Mouse (Mus musculus) thymus, postnatal 4 days (tissue): ENCODE results near the gene 2700097O09Rik.
"Not testable (repeated sequence)": the region's sequence is repeated elsewhere in the genome, so short reads cannot be mapped to it uniquely, and the experiment has no call there.

Source experiments
- DNase-seq: peaks from one replicate; pipeline ENCODE4 v3.0.0; 2021

Gene 2700097O09Rik

DNA sequence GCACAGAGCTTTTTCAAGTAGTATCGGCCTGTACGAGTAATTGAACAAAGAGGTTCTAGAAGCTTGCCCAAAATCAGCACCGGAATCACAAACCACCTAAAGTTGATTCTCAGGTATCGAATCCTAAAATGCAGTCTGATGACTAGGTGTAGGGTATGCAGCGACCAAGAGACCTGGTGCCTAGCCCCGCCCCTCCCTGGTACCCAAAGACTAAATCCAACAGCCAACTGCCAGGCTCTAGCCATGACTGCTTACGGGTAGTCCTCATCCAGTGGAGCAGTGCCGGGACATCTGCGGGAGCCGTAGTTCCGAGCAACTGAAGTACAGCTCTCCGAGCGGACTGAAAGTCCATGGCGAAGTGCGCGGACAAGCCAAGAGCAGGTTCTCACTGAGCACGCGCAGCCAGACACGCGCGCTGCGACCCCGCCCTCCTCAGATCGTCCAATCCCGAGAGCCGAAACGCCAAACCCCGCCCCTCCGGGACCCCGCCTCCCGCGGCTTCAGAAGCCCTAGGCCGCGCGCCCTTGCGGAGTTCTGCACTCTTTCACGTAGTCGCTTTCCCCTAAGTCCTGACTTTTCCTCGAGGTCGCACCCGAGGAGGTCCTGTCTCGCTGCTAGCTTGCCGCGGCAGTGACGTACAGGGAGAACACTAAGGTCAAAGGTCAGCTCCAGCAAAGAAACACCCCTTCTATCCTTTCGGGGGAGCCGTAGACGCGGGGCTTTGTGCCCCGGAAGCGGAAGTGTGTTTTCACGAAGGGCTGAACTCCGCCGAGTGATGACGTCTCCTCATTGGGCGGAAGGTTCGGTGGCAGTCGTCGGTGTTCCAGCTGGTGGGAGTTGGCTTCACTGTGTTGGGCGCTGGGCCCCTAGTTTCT is at the start of gene 2700097O09Rik, which contains the start of gene Srp54a:
TSS of gene 2700097O09Rik (minus strand) at position 385 of the 875 bp plus-strand sequence.
TSS of gene Srp54a (plus strand) at position 537 of the 875 bp plus-strand sequence.
- DNase-seq, result peak; percentile 96

DNA sequence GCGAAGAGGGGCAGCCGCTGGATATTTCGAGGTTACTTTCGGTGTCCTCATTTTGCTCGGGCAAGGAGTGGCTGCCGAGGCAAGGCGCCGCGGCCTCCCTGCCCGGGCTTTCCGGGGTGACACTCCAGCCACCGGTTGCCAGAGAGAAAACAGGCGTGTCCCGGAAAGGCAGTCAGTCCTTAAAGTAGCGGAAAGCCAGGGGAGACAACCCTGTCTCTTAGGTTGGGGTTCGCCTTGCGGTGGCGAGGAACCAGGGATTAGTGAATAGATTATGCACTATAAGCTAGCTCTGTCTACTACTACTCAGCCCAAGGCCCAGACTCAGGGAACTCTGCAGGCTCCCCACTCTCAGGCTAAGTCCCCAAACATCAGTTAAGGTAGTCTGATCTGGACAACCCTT is 44.8 kb upstream of the 2700097O09Rik start:
- DNase-seq, result not testable (repeated sequence)

DNA sequence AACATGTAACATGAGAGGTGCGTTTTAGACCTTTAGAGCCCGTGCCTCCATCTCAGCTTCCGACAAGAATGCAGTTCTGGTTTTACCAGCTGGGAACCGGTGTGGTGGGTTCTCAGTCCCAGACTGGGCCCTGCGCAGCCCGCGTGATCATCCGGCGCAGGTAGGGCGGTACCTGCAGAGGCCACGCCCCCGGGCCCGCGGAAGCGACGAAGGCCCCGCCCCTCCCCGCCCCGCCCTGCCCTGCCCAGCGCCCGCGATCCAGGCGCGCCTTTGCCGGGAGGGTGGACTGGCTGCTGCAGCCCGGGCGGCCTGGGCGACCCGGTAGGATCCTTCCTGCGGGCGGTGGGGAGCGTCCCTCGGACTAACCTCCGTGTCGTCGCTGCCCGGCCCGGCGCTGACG is 44.3 kb upstream of the 2700097O09Rik start, which contains the start of gene Fam177a:
TSS of gene Fam177a (plus strand) at position 228 of the 400 bp plus-strand sequence.
- not testable (repeated sequence) for DNase-seq

DNA sequence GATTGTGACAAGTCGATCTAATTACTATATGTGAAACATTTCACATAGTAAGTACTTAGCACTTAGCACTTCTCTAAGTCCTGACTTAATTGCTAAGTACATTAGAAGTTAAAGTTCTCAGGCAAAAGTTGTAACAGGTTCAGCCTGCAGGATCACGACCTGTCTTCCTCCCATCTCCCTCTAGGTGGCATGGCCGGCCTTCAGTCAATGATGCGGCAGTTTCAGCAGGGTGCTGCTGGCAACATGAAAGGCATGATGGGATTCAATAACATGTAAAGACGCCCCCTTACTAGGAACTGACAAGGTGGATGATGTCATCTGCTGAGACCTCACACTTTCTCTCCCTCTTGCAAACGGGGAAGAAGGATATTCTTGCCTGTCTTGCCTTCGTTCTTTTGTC is 32.7 kb upstream of the 2700097O09Rik start:
- not testable (repeated sequence) for DNase-seq

DNA sequence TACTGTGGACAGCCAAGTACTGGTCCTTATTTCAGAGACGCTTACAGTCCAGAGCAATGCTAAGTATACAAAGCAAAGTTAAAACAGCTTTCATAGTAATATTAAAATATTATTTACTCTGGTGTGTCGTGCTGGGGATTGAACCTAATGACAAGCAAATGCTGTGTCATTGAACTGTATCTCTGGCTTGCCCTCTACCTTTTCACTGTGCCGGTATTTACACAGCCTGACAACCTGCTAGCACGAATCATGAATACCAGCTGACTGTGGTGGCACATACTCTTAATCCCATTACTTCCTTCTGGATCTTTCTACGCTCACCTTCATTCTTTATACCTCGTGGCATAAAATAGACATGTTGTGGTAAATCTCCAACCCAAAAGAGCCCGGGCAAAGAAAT is 12.2 kb upstream of the 2700097O09Rik start:
- not testable (repeated sequence) for DNase-seq

DNA sequence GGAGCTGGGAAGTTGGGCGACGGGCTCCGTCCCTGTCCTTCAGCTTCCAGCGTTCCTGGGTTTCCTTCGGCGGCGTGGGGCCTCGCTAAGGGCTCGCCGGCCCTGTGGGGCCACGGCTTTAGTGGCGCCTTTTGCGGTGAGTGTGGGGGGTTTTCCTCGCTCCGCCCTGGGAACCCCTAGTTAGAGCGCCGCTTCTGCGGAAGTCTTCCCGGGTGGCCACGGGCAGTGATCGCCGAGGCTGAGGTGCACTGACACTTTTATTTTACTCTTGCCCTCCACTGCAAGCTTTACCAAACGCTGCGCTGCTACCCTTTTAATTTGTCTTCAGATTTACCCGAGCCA is 662 bp upstream of the 2700097O09Rik start:
- DNase-seq, result not testable (repeated sequence)

DNA sequence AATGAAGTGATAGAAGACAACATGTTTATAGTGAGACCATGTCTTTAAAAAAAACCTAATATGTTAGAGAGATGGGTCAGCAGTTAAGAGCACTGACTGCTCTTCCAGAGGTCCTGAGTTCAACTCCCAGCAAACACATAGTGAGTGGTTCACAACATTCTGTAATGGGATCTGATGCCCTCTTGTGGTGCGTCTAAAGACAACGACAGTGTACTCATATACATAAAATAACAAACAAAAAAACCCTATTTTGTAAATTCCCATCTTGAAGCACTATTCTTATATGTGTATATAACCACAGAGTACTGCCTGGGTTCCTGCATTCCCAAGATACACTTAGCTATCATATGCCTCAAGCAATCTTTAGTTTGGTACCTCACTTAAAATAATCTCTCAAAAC is 1.2 kb downstream of the 2700097O09Rik start:
- DNase-seq, result peak; percentile 20

DNA sequence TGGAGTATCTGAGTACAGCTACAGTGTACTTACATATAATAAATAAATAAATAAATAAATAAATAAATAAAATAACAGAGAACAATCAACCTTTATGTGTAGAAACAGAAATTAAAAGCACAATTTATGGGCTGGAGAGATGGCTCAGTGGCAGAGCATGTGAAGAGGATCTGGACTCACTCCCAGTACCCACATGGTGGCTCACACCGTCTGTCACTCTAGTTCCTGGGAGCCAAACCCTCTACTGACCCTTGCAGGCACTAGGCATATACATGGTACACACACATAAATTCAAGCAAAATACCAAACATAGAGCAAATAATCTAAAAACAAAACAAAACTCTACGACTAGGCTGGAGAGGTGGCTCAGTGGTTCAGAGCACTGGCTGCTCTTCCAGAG is 4.6 kb downstream of the 2700097O09Rik start:
- no peak for DNase-seq

DNA sequence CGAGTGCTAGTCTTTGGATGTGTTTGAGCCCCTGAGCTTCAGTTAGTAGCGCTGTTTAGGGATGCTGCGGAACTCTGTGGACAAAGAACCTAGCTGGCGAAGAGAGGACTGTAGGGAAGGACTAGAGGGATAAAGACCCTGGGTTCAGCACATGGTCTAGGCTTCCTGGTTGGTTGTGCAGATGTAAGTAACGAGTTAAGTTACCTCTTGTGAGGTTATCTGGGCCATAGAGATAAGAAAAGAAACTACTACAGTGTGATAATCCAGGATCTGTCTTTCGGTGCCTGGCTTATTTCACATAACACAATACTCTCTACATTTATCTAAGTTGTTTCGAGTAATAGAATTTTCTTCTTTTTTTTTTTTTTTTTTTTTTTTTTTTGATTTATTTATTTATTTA is 6.2 kb downstream of the 2700097O09Rik start:
- no peak for DNase-seq

DNA sequence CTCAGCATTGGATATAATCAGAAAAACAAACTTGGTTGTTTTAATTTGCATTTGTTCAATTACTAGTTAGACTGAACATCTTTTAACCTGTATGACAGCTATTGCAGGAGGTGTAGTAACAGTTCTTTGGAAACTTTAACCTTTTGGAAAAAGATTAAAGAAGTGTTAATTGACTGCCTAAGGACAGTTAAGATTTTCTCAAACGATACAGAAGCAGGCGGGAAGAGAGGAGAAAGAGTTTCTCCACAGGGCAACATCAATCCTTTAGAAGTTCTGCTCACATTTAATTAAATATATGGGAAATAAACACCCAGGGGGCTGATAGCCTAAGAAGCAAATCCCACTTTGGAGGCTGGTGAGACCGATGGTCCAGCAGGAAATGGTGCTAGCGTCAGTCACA is 7.4 kb downstream of the 2700097O09Rik start:
- no peak for DNase-seq

DNA sequence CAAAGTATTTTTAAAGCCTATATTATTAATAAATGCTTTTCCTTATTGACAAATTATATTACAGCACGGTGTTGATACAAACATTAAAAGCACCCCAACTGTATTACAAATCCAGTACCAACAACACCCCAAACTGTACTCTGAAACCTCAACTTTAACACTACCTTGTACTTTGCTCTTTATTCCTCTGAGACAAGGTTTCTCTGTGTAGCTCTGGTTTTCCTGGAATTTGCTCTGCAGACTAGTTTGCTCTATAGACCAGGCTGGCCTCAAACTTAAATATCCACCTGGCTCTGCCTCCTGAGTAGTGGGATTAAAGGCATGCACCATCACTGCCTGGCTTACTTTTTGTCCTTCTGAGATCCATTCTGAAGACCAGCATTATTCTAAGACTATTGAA is 17.8 kb downstream of the 2700097O09Rik start:
- DNase-seq, result no peak

DNA sequence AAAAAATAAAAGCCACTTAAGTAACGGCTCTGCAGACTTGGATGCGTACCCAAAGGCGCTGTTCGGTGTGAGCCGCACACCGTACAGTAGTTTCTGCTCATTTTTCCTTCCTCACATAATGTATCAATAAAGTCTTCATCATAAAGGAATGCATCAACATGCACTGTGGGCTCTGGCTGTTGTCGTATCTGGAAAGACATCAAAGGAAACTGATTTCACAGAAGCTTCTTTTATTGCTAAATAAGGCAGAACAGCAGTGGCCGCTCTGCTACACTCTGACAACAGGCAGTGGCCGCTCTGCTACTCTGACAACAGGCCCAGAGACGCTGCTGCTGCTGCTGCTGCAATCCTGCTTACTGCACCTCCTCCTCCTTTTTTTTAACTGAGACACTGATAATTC is 18.9 kb downstream of the 2700097O09Rik start:
- no peak for DNase-seq

DNA sequence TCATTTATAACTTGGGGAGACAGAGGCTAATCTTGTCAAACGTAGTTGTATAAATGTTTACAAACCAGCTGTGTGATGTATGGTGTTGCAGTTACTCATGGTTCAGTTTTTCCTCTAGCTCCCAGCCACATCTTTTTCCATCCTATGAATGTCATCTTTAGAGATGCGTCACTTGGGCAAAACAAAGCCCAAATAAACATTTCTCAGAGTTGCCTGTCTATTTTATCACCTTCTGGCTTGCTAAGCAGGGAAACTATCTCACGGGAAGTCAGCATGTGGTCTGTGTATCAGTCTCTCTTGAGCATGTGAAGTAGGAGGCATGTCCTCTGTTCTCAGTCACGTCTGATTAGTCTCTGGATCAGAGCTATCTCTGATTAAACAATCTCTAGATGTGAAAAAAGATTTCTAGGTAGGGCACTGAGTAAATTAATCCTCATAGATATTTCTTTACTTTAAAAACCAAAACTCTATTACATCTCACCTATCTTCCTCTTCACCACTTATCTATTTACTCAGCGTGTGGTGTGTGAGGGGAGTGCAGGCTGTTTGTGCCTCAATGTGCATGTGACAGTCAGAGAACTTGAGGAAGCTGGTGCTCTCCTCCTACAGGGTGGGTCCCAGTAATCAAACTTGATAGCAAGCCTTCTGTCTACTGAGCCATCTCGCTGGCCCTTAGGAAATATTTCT is 19.6 kb downstream of the 2700097O09Rik start:
- no peak for DNase-seq

DNA sequence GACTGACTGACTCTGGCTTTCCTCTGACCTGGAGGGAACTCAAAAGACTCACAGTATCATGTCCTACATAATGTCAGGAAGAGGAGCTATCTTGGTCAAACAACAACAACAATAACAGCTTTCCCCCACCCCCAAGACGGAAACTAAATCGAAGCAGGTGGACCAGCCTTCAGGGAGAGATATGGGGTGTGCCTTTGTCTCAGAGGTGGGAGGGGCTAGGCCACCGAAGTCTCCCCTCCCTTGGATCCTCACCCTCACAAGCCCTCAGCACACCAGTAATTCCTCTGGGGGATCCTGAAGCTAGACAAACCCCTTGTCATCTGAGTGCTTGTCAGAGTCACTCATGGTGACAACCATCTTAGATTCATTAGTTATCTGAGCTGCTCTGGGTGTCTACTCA is 20.1 kb downstream of the 2700097O09Rik start:
- DNase-seq, result no peak

DNA sequence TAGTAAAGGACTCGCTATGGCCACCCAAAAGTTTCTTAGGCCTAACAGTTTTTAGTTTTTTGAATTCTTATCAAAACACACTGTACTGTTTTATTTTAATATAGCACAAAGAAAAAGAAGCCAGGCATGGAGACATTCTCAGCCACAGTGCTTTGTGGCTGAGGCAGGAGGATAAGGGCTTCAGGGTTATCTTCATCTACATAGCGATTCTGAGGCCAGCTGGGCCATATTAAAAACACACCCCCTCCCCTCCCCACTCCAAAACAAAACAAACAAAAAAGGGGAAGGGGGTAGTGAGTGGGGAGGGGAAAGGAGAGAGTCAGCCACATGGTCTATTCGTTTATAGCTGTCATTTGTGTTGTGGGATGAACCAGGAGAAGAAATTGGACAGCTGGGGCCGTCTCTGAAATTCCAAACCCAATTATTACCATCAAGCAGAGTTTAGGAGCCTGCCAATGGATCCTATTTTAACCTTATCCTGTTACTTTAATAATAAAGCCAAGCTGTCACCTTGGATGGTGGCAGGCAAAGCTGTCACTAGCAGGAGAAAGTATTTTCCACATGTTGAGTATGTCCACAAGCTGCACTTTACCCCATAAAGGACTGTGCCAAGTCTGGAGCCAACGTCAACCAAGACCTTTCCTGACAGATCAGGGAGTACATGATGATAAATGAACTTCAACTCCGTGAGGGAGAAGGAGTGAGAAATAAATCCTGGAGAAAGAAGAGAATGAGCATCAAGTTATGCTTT is 20.9 kb downstream of the 2700097O09Rik start:
- no peak for DNase-seq

DNA sequence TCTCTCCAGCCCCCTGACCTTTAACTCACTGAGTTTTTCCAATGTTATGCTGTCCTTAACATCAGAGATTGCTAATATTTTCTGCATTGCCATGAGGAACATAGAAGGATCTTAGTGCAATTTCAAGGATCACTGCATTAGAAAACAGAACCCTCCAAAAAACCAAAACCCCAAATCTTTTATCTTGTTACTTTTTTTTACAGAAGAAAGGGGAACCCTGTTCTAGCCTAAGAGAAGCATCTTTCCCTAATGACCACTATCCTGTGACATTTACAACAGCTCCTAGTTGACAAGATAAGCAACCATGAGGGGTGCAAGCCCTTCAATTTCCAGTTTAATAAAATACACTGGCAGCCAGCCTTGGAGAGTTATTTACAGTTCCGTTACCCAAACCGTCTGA is 23.2 kb downstream of the 2700097O09Rik start:
- no peak for DNase-seq

DNA sequence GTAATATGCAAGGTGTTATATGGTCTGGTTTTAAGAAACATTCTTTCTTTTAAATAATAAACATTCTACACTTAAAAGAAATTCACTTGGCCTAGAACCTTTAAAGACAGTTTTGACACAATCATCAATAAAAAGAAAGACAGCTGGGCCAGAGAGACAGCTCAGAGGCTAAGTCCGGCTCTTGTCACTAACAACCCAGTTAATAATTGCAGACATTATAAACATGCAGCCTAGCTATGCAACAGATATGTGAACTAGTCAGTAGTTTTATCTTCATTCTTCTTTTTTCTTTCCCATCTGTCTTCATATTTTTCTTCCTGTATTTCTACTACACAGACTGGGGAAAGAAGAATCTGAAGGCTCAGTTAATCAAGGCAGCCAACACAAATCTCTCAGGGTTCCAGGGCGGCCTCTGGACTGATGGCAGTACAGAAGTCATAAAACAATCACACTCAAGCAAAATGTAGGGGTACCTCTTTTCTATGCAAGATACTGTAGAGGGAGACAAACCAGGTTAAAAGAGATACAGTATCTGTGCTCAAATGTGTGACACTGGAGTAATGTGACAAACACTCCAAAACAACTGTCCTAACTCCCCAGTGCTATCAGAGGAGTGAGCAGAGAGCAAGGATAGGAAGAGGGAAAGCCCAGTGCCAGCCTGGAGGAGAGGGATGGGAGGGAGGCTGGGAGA is 25.2 kb downstream of the 2700097O09Rik start:
- no peak for DNase-seq

DNA sequence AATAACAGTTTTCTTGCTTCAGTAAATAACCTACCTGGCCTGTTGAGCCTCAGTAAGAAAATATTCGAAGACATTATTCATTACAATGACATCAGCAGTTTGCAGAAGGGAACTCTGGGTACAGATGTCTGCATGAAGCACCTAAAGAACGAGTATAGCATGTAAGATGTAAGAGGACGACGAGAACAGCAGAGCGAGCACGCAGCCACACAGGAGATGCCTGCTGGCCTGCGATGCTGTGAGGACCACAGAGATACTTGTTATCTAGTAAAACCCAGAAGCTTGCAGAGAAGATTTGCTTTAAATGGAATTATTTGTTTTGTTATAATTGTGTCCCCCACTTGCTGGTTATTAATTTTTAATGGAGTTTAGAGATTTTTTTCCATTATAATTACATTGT is 26.6 kb downstream of the 2700097O09Rik start:
- DNase-seq, result no peak

DNA sequence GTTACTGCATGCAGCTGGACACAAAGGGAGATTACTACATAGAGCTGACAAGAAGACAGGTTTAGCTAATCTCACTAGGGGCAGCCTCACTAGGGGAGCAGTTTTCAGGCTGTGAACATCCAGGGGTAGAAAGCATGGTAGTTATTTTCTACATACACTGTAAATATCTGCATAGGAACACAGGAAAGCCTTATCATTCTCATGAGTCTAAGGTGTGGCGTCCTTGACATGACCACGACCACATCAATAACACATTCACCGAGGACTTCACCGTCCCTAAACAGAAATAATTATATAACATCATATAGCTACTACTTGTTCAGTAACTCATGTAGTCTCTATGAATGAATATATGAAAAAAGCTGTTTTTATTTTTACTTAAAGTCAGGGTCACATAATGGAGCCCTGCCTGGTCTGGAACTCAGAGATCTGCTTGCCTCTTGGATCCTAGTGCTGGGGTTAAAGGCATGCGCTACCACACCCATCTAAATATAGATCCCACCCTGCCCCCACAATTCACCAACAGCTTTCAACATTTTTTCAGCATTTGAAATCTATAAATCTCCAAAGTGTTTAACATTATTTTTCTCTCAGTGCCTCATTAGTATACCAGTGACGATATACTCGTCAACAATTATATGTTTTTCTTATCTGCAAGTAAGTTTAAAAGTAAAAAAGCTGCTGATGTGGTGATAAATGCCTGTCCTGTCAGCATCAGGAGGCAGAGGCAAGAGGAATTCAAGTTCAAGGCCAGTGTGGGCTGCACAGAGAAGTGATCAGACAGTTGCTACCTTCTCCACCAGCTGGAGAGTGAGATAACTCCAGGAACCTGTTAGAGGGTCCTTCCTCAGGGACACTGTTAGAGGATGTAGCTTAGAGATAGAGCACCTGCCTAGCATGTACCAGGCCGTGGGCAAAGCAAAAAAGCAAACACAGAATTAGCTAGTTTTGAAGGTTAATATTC is 28.4 kb downstream of the 2700097O09Rik start:
- DNase-seq, result no peak

DNA sequence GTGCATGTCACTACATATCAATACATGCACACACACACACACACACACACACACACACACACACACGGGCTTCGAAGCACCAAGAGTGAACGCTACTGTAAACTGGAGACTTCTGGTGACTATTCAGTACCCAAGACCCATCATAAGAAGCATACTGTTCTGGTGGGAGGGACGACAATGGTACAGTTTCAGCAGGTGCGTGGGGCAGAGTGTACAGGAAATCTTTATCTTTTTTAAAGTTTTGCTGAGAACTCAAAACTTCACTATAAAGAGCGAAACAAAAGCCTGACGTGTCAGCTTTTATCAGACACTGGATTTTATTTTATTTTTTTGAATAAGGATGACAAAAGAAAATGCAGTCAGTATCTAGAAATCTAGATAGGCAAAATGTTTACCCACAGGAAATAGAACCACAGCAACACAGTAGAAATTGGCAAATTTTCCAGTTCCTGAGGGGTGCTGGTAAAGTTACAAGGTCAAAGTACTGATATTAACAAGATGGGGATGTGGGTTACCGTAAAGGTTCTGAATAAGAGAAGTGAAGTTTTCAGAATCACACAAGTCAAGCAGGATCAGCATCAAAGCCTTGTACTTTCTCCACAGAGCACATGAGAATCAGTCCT is 30.1 kb downstream of the 2700097O09Rik start:
- peak; percentile 10 for DNase-seq

DNA sequence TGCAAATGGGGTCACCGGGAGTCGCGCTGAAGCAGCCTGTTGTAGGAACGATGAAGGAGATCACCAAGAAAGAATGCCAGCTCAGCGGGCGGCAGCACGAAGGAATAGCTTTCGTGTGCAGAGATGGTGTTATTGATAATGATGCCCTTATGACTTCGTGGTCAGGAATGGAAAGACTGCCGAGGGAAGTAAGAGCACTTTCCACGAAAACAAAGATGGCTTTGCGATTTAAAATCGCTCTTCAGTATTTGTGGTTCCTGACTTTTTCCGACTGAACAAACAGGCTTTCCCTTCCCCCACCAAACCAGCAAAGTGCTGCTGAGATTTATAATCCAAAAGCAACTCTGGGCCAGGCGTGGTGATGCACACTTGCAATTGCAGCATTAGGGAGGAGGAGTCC is 38.9 kb downstream of the 2700097O09Rik start:
- DNase-seq, result no peak
